Mouse (Mus musculus) lung, postnatal 0 days (tissue): Measurements from ENCODE around the gene Npr1.
A peak's percentile ranks its signal among the peaks of the same experiment; 100 is the strongest.

Experiments
- CTCF ChIP-seq: IDR thresholded peaks from 2 replicates; pipeline ENCODE4 v1.5.1; 2016; ENCODE audit warnings: antibody characterized with exemption, mild to moderate bottlenecking
- EP300 ChIP-seq: IDR thresholded peaks from 2 replicates; pipeline ENCODE4 v1.6.1; 2016; ENCODE audit warnings: antibody characterized with exemption, mild to moderate bottlenecking, control low read depth

DNA sequence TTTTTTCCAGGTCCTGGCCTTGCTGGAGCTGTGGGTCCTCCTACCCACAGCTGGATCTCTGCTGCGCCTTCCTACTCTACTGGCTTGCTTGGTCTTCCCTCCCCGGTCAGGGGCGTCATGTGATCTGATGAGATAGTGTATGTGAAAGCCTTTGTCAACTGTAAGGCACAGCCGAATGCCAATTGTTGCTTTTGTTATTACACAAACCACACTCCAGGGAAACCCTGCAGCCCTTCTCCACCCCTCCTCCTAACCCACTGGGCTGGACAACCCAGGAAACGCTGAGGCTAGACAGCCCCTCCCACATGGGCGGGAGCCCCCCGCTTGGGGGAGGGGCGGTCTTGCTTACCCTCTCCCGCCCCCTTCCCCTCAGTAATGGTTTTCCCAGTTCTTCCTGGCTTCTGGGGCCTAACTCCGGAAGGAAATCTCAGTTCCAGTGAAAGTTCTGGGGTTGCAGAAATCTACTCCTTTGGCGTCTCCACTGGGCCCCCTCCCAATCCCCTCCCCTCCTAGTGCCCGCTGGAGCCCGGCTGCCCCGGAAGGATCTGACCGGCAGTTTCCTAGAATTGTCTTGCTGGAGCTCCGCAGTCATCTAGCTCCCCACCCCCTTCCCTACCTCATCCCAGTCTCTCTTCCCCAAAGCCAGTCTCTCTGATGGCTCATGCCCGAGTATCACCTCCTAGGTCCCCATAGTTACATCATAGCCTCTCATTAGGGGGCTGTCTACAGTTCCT is 19.1 kb downstream of the Npr1 start:
- no peak; the same call in 1 of the 2 replicates for TF ChIP-seq CTCF
- peak; percentile 92 for TF ChIP-seq EP300
